Mouse (Mus musculus): ENCODE results near the gene Serinc3. TPM values are rescaled to one million over a fixed set of nuclear protein-coding genes. Genes with fewer than 3 reads are reported as not detected.

Gene Serinc3
- total and polyA plus RNA-seq, 2 experiments from 2014 or later, result 36.5 to 97.4 TPM

DNA sequence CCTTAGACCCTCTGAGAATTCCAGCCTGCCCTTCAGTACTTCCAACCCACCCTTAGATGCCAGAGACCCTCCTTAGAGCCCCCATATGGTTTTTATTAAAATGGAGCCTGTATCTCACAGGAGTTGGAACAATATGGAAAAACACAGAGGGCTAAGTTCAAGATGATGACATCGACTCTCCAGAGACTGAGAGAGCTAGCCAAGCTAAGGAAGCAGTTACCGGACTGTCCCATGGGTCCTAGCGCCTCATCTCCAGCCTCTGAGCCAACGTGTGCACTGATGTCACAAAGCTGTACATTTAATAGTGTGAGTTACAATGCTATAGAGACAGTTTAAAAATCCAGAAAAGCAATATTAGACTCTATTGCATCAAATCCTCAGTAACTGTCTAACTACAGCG is 53.9 kb downstream of the Serinc3 start:
- no peak for ATAC-seq
- TF ChIP-seq CTCF (IDR thresholded peaks at IDR 0.05; ENCODE audit: low read depth), result no peak
- DNase-seq (ENCODE audit: low spot score), result no peak
- Histone ChIP-seq H3K36me3 (ENCODE audit: insufficient read depth, low read length) (no peaks in the 10 kb centered on the region), H3K4me1 (ENCODE audit: insufficient read depth, low read length) (no peaks in the 10 kb centered on the region), H3K4me2 (ENCODE audit: low read depth, low read length) (no peak overlapping the region), H3K27me3 (ENCODE audit: insufficient read depth, low read length) (no peaks in the 10 kb centered on the region), H3K27ac (no peak overlapping the region), H3K4me3 (ENCODE audit: low read length) (no peak overlapping the region), H3K9ac (replicated peaks; ENCODE audit: low read length) (no peak overlapping the region), H3K9me3 (ENCODE audit: low read length) (no peaks in the 10 kb centered on the region)
- 75% methylated on average over 5 of the region's 5 CpGs for WGBS

- H3K36me3 ChIP-seq (ENCODE audit: insufficient read depth, low read length), result no peaks in the 10 kb centered on the region
- no peak for DNase-seq (ENCODE audit: low spot score)
- no peak for ATAC-seq
- no peaks in the 10 kb centered on the region for H3K27me3 ChIP-seq (ENCODE audit: insufficient read depth, low read length)
- no peak overlapping the region for H3K4me2 ChIP-seq (ENCODE audit: low read depth, low read length)
- H3K9ac ChIP-seq (replicated peaks; ENCODE audit: low read length), result no peak overlapping the region
- H3K4me1 ChIP-seq (ENCODE audit: insufficient read depth, low read length), result no peaks in the 10 kb centered on the region
- no peak overlapping the region for H3K27ac ChIP-seq
- no peak overlapping the region for H3K4me3 ChIP-seq (ENCODE audit: low read length)
- 73% methylated on average over 12 of the region's 12 CpGs for WGBS
- H3K9me3 ChIP-seq (ENCODE audit: low read length), result no peaks in the 10 kb centered on the region
- no peak for TF ChIP-seq CTCF (IDR thresholded peaks at IDR 0.05; ENCODE audit: low read depth)
Measured at GRCm38 (mm10) chr2:163590211-163590610, 54.7 kb downstream of the Serinc3 start.

GRCm38 (mm10) chr2:163587506-163587905 is 57.4 kb downstream of the Serinc3 start:
- no peak overlapping the region for H3K9ac ChIP-seq (replicated peaks; ENCODE audit: low read length)
- H3K4me3 ChIP-seq (ENCODE audit: low read length), result no peak overlapping the region
- WGBS, result 78% methylated on average over 5 of the region's 5 CpGs
- H3K27me3 ChIP-seq (ENCODE audit: insufficient read depth, low read length), result no peaks in the 10 kb centered on the region
- DNase-seq (ENCODE audit: low spot score) (no peak), ATAC-seq (peak; percentile 18; the same call in 1 of the 2 replicates)
- TF ChIP-seq CTCF (IDR thresholded peaks at IDR 0.05; ENCODE audit: low read depth), result no peak
- H3K4me2 ChIP-seq (ENCODE audit: low read depth, low read length), result no peak overlapping the region
- no peak overlapping the region for H3K27ac ChIP-seq
- H3K9me3 ChIP-seq (ENCODE audit: low read length), result no peaks in the 10 kb centered on the region
- no peaks in the 10 kb centered on the region for H3K4me1 ChIP-seq (ENCODE audit: insufficient read depth, low read length)
- H3K36me3 ChIP-seq (ENCODE audit: insufficient read depth, low read length), result no peaks in the 10 kb centered on the region

GRCm38 (mm10) chr2:163586384-163587261 is 58.3 kb downstream of the Serinc3 start:
- peak; percentile 85 for TF ChIP-seq CTCF (IDR thresholded peaks at IDR 0.05; ENCODE audit: low read depth)
- no peak for ATAC-seq

GRCm38 (mm10) chr2:163584088-163584426 is 60.9 kb downstream of the Serinc3 start:
- DNase-seq (ENCODE audit: low spot score) (peak; percentile 53), ATAC-seq (0 out of 2 replicates have a peak, but pooled peaks have one; percentile 24)
- Histone ChIP-seq H3K4me2 (ENCODE audit: low read depth, low read length) (no peak overlapping the region), H3K4me3 (ENCODE audit: low read length) (no peak overlapping the region), H3K9ac (replicated peaks; ENCODE audit: low read length) (no peak overlapping the region), H3K4me1 (ENCODE audit: insufficient read depth, low read length) (no peaks in the 10 kb centered on the region), H3K27me3 (ENCODE audit: insufficient read depth, low read length) (no peaks in the 10 kb centered on the region), H3K36me3 (ENCODE audit: insufficient read depth, low read length) (no peaks in the 10 kb centered on the region), H3K9me3 (ENCODE audit: low read length) (no peaks in the 10 kb centered on the region), H3K27ac (peak overlapping the region; percentile 48; the same call in 1 of the 2 replicates)
- TF ChIP-seq CTCF (IDR thresholded peaks at IDR 0.05; ENCODE audit: low read depth), result no peak
- WGBS, result 64% methylated on average over 10 of the region's 10 CpGs

More at GRCm38 (mm10) chr2:163586384-163587261, 58.3 kb downstream of the Serinc3 start:
- no peaks in the 10 kb centered on the region for H3K4me1 ChIP-seq (ENCODE audit: insufficient read depth, low read length)
- H3K4me3 ChIP-seq (ENCODE audit: low read length), result no peak overlapping the region
- H3K27ac ChIP-seq, result no peak overlapping the region
- 48% methylated on average over 19 of the region's 19 CpGs for WGBS
- H3K36me3 ChIP-seq (ENCODE audit: insufficient read depth, low read length), result no peaks in the 10 kb centered on the region
- H3K9ac ChIP-seq (replicated peaks; ENCODE audit: low read length), result no peak overlapping the region
- H3K4me2 ChIP-seq (ENCODE audit: low read depth, low read length), result no peak overlapping the region
- no peaks in the 10 kb centered on the region for H3K27me3 ChIP-seq (ENCODE audit: insufficient read depth, low read length)
- H3K9me3 ChIP-seq (ENCODE audit: low read length), result no peaks in the 10 kb centered on the region
- DNase-seq (ENCODE audit: low spot score), result peak; percentile 70

- peak; percentile 58 for DNase-seq (ENCODE audit: low spot score)
- Histone ChIP-seq H3K9ac (replicated peaks; ENCODE audit: low read length) (no peak overlapping the region), H3K27me3 (ENCODE audit: insufficient read depth, low read length) (no peaks in the 10 kb centered on the region), H3K4me2 (ENCODE audit: low read depth, low read length) (no peak overlapping the region), H3K9me3 (ENCODE audit: low read length) (no peaks in the 10 kb centered on the region), H3K4me3 (ENCODE audit: low read length) (no peak overlapping the region), H3K36me3 (ENCODE audit: insufficient read depth, low read length) (no peaks in the 10 kb centered on the region), H3K27ac (peak overlapping the region; percentile 48; the same call in 1 of the 2 replicates), H3K4me1 (ENCODE audit: insufficient read depth, low read length) (no peaks in the 10 kb centered on the region)
- ATAC-seq, result peak; percentile 54; the same call in 1 of the 2 replicates
- TF ChIP-seq CTCF (IDR thresholded peaks at IDR 0.05; ENCODE audit: low read depth), result no peak
- WGBS, result 78% methylated on average over 10 of the region's 10 CpGs
Measured at GRCm38 (mm10) chr2:163583226-163584087, 61.5 kb downstream of the Serinc3 start.
